Mouse (Mus musculus) CD4-positive, CD25-positive, alpha-beta regulatory T cell (primary cell): Measurements from ENCODE around the gene Klhl1. TPM values are rescaled to one million over a fixed set of nuclear protein-coding genes. Genes with fewer than 3 reads are reported as not detected.

Source experiments
- polyA plus RNA-seq: library from polyadenylated mRNA; unstranded; fragments of 100-300 nt; shearing (Covaris generic); gene quantifications from one replicate; pipeline ENCODE4 v1.2.1, GENCODE M21; 2017

The Klhl1 gene
- polyA plus RNA-seq: not detected

DNA sequence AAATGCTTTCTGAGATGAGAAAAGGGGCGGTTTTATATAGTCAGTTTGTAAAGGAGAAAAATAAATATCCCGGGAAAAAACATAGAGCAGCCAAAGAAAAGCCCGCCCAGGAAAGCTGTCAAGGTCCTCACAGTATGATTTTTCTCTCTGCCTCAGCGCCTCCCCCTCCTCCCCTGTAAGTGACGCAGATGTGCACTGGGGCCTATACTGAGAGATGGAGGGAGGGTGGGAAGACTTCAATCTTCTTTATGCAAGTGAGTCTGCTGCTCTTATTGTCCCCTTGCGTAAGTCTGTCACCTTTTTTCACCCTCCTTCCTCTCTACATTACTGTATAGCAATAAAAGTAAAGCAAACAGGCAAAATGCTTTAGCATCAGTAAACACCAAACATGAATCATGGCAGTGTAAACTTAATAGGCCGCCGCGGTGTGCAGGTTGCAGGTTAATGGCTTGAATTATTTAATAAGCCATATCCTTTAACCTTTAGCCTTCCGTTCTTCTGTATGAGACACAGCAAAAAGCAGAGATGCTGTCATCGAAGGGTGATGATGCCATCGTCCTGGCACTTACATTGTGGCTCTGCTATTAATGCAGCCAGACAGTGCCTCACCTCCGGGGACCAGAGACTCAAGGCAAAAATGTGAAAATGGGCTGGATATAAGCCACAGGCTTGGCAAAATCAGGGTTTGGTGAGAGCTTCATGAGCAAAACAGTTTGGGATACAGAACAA lies at the start of gene Klhl1:
Klhl1 (minus strand) TSS at position 149 of the 729 bp plus-strand sequence.

